In the genomic region with DNA sequence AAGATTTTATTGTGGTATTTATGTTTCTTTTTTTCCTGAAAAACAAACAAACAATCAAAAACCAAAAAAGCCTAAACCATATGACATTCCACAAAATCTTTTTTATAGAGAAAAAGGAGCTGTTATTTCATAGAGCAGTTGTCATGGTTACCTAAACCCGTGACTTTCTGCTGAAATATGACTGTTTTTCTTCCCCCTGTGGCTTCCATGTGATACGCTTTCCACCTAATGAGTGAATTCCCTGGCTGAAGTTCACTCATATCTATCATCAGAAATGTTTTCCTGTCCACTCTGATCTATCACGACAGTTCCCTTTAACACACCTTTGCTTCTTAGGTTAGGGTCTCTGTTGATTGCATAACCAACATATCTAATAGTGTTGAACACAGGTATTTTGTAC, we compare ENCODE assay signal across 20 mouse cellular contexts. TPM values are rescaled to one million over a fixed set of nuclear protein-coding genes. Genes with fewer than 3 reads are reported as not detected.
"Had no signal": no experiment of that assay in that cellular context is flagged by ENCODE, and none has a peak within 500 bp of the region (broad histone marks: within the 10 kb centered on the region; RNA-seq: fewer than 3 reads in every experiment).

No protein-coding gene starts in this region.

- H3K27me3 ChIP-seq: limb, embryonic 15.5 days; liver, embryonic 12.5 days; neural tube, embryonic 15.5 days had no signal

- H3K9me3 ChIP-seq: limb, embryonic 15.5 days; liver, embryonic 12.5 days; neural tube, embryonic 15.5 days had no signal

- H3K27ac ChIP-seq: kidney, postnatal 0 days; left cerebral cortex, adult 2 months; limb, embryonic 15.5 days; liver, embryonic 12.5 days; neural tube, embryonic 15.5 days had no signal

- DNase-seq: kidney, adult 9 months; kidney, postnatal 36 days; lung, embryonic 14.5 days; lung, postnatal 10 days; lung, postnatal 4 days; right cerebral cortex, adult 18-20 months; right cerebral cortex, postnatal 25 days; thymus, postnatal 36 days had no signal

- H3K36me3 ChIP-seq: limb, embryonic 15.5 days; liver, embryonic 12.5 days; neural tube, embryonic 15.5 days had no signal

- H3K9ac ChIP-seq: limb, embryonic 15.5 days; liver, embryonic 12.5 days; lung, embryonic 14.5 days; neural tube, embryonic 15.5 days had no signal

- H3K4me2 ChIP-seq: limb, embryonic 15.5 days; liver, embryonic 12.5 days; lung, embryonic 14.5 days; neural tube, embryonic 15.5 days had no signal

- H3K4me3 ChIP-seq: left cerebral cortex, adult 2 months; limb, embryonic 15.5 days; liver, embryonic 12.5 days; myocyte; neural tube, embryonic 15.5 days had no signal

- ATAC-seq: liver, embryonic 12.5 days had no signal

- H3K4me1 ChIP-seq: limb, embryonic 15.5 days; liver, embryonic 12.5 days; neural tube, embryonic 15.5 days had no signal

RNA-seq across cellular contexts. Expression of gene Tyr, which starts 5.3 kb away (rescaled TPM):
- total RNA-seq: layer of hippocampus, adult 18-20 months; layer of hippocampus, postnatal 10 days; left cerebral cortex, adult 2 months; left cerebral cortex, postnatal 14 days; megakaryocyte, adult 5-6 weeks had no signal
- polyA plus RNA-seq: kidney, postnatal 0 days; liver, embryonic 12.5 days; myocyte; small intestine, adult 2 months; stomach, embryonic 16.5 days had no signal
